Mouse (Mus musculus): ENCODE measurements around the gene Pex6. TPM values are rescaled to one million over a fixed set of nuclear protein-coding genes. Genes with fewer than 3 reads are reported as not detected.

Gene Pex6
- polyA plus RNA-seq, 1 experiment from 2014 or later = 17.1 TPM

DNA sequence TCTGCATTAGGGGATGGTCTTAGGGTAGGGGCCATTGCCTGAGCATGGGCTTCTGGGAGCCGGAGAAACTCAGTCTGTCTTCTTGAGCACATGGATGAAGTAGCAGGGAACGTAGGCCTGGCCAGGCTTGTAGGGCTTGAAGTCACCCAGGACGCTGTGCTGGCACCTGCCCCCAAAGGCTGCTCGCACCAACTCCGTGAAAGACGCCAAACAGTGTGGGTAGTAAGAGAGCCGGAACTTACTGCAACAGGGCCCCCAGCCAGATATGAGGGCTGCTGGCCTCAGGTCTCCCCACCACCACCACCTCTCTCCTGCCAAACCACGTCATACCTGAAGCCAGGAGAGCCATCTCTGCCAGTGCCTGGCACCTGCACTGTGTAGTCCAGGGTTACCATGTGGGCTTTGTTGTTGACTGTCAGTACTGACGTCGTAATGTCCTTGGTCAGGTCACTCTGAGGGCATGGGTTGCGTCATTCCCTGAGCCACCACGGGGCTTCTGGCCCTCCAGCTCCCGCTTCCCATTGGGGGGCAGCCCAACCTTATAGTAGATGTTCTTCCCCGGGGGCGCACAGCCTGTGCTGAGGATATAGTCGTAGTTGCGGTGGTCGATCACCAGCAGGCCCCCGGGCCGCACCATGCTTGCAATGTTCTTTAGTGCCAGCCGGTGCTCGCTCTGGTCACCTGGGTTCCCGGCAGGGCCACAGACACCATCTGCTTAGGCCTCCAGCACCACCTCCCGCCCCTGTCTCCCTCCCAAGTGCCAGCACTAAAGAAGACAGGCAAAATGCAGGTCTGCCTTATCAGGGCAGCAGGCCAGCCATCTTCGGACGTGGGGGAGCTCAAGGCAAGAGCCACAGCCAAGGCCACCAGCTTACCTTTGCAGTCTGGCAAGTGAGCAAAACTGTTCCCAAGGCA is 14.7 kb downstream of the Pex6 start:
- peaks cover 14% of the 10 kb centered on the region for H3K36me3 ChIP-seq (ENCODE audit: control insufficient read depth, insufficient read depth, low read length)

DNA sequence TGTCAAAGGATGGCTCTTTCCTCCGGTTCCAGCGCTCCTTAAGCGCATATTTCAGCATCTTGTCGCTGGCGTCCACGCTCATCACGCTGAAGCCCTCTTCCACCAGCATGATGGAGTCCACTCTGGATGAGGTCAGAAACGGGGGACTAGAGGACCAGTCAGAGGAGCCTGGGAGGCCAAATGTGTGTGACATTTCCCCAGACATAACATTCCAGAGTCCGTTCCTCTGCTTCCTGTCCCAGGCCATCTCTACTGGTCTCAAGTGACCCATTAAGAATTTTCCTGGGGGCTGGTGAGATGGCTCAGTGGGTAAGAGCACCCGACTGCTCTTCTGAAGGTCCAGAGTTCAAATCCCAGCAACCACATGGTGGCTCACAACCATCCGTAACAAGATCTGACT is 16.0 kb downstream of the Pex6 start:
- Histone ChIP-seq H3K4me2 (ENCODE audit: low read depth, low read length) (no peak overlapping the region), H3K27me3 (replicated peaks; ENCODE audit: control insufficient read depth, insufficient read depth, low read length) (0 out of 2 replicates have a peak, but pooled peaks cover 5% of the 10 kb centered on the region), H3K9ac (ENCODE audit: low read depth, low read length) (no peak overlapping the region), H3K27ac (ENCODE audit: low read length) (no peak overlapping the region), H3K4me1 (ENCODE audit: control insufficient read depth, insufficient read depth, low read length) (peaks cover 8% of the 10 kb centered on the region), H3K9me3 (ENCODE audit: control insufficient read depth, low read length) (no peaks in the 10 kb centered on the region), H3K4me3 (ENCODE audit: low read length) (no peak overlapping the region), H3K36me3 (ENCODE audit: control insufficient read depth, insufficient read depth, low read length) (peaks cover 10% of the 10 kb centered on the region; the same call in 1 of the 2 replicates)
- whole genome bisulfite sequencing = 90% methylated on average over 11 of the region's 11 CpGs
- ATAC-seq = no peak

More for the DNA sequence above, 14.7 kb downstream of the Pex6 start:
- H3K27me3 ChIP-seq (replicated peaks; ENCODE audit: control insufficient read depth, insufficient read depth, low read length) = 0 out of 2 replicates have a peak, but pooled peaks cover 5% of the 10 kb centered on the region
- peaks cover 8% of the 10 kb centered on the region for H3K4me1 ChIP-seq (ENCODE audit: control insufficient read depth, insufficient read depth, low read length)
- no peaks in the 10 kb centered on the region for H3K9me3 ChIP-seq (ENCODE audit: control insufficient read depth, low read length)
- no peak overlapping the region for H3K4me3 ChIP-seq (ENCODE audit: low read length)
- H3K27ac ChIP-seq (ENCODE audit: low read length) = no peak overlapping the region
- ATAC-seq = no peak
- WGBS = 91% methylated on average over 26 of the region's 26 CpGs
- no peak overlapping the region for H3K4me2 ChIP-seq (ENCODE audit: low read depth, low read length)
- H3K9ac ChIP-seq (ENCODE audit: low read depth, low read length) = no peak overlapping the region

DNA sequence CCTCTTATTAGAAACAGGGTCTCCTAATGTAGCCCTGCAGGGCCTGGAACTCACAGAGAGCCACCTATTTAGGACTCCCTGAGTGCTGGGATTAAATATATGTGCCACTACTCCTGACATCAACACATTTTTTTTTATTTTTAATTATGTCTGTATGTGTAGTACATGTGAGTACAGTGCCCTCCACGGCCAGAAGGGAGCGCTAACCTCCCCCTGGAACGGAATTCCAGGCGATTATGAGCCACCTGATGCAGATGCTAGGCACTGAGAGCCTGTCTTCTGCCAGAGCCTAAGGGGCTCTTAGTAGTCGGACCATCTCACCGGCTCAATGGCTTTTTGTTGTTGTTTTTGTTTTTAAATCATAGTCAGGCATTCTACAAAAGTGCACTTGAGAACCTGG is 16.8 kb downstream of the Pex6 start:
- peaks cover 8% of the 10 kb centered on the region for H3K4me1 ChIP-seq (ENCODE audit: control insufficient read depth, insufficient read depth, low read length)
- H3K27ac ChIP-seq (ENCODE audit: low read length) = no peak overlapping the region
- no peak overlapping the region for H3K9ac ChIP-seq (ENCODE audit: low read depth, low read length)
- H3K27me3 ChIP-seq (replicated peaks; ENCODE audit: control insufficient read depth, insufficient read depth, low read length) = 0 out of 2 replicates have a peak, but pooled peaks cover 5% of the 10 kb centered on the region
- ATAC-seq = no peak
- H3K4me2 ChIP-seq (ENCODE audit: low read depth, low read length) = no peak overlapping the region
- peaks cover 8% of the 10 kb centered on the region; the same call in 1 of the 2 replicates for H3K36me3 ChIP-seq (ENCODE audit: control insufficient read depth, insufficient read depth, low read length)
- WGBS = 47% methylated on average over 6 of the region's 6 CpGs
- H3K4me3 ChIP-seq (ENCODE audit: low read length) = no peak overlapping the region
- no peaks in the 10 kb centered on the region for H3K9me3 ChIP-seq (ENCODE audit: control insufficient read depth, low read length)

DNA sequence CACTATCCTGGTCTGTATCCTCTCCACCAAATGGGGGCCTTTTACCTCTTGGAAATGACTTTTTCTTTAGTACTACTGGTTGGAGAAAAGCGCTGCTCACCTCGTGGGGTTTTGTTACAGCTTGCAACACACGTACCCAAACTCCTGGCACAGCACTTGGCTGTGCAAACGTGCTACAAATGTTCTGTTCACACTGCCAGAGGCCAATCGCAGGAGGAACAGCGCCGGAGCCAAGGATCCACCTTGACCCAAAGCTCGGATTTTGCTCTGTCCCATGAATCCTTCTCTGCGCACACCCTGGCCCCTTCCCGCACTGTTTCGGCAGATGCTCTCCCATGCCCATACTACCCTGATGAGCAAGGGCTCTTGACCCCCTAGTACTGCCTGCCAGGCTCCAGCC is 17.2 kb downstream of the Pex6 start:
- ATAC-seq = no peak
- peak overlapping the region; percentile 60 for H3K9ac ChIP-seq (ENCODE audit: low read depth, low read length)

DNA sequence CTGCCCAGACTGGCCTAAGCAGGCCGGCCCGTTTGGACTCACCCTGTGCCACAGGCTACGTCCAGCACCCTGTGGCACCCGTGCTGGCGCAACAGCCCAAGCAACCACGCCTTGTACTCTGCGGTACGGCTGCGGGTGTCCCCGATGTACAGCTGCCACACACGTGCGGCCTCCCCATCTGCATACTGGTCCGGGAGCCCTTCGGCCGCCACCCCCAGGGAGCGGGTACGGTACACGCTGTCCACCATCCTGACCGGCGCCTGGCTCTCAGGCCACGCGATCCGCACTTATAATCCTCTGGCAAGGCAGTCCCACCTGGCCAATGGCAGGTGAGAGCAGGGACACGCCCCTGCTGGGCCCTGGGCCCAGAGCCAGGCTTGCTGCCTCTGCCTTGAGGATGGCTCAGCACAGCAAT is 17.6 kb downstream of the Pex6 start, which contains the start of gene Gnmt:
Gene Gnmt, minus strand, starts transcription at position 265 of the 415 bp plus-strand sequence.
- 14% methylated on average over 24 of the region's 24 CpGs for WGBS
- peaks cover 8% of the 10 kb centered on the region for H3K4me1 ChIP-seq (ENCODE audit: control insufficient read depth, insufficient read depth, low read length)
- H3K36me3 ChIP-seq (ENCODE audit: control insufficient read depth, insufficient read depth, low read length) = peaks cover under 1% of the 10 kb centered on the region; the same call in 1 of the 2 replicates
- H3K9ac ChIP-seq (ENCODE audit: low read depth, low read length) = peak within 1 kb of the TSS; percentile 60
- no peak within 1 kb of the TSS for H3K27ac ChIP-seq (ENCODE audit: low read length)
- ATAC-seq = peak; percentile 86
- H3K27me3 ChIP-seq (replicated peaks; ENCODE audit: control insufficient read depth, insufficient read depth, low read length) = 0 out of 2 replicates have a peak, but pooled peaks cover 5% of the 10 kb centered on the region
- H3K4me2 ChIP-seq (ENCODE audit: low read depth, low read length) = peak within 1 kb of the TSS; percentile 63
- H3K4me3 ChIP-seq (ENCODE audit: low read length) = peak within 1 kb of the TSS; percentile 42
- no peaks in the 10 kb centered on the region for H3K9me3 ChIP-seq (ENCODE audit: control insufficient read depth, low read length)

More for the DNA sequence above, 17.2 kb downstream of the Pex6 start:
- peak overlapping the region; percentile 63 for H3K4me2 ChIP-seq (ENCODE audit: low read depth, low read length)
- WGBS = 48% methylated on average over 11 of the region's 11 CpGs
- H3K27ac ChIP-seq (ENCODE audit: low read length) = no peak overlapping the region
- no peaks in the 10 kb centered on the region for H3K9me3 ChIP-seq (ENCODE audit: control insufficient read depth, low read length)
- H3K27me3 ChIP-seq (replicated peaks; ENCODE audit: control insufficient read depth, insufficient read depth, low read length) = 0 out of 2 replicates have a peak, but pooled peaks cover 5% of the 10 kb centered on the region
- H3K4me1 ChIP-seq (ENCODE audit: control insufficient read depth, insufficient read depth, low read length) = peaks cover 8% of the 10 kb centered on the region
- H3K4me3 ChIP-seq (ENCODE audit: low read length) = peak overlapping the region; percentile 42
- H3K36me3 ChIP-seq (ENCODE audit: control insufficient read depth, insufficient read depth, low read length) = peaks cover 5% of the 10 kb centered on the region; the same call in 1 of the 2 replicates

DNA sequence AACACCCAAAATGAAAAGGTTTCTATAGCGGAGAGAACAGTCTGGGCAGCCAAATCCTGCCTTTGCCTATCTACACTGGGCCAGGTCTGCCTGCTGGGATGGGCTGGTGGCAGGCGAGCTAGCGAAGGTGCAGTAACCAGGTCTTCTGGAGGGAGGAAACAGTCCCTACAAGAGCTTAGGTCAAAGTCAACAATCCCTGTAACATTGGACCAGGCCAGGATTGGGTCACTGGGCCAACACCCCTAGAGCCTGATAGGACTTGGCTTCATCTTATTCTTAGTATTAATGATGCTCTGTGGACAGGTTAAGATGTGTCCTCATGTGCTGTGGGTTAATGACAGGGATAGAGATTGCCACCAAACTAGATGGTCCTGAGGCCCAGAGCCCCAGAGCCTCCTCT is 22.8 kb downstream of the Pex6 start:
- peaks cover 7% of the 10 kb centered on the region; the same call in 1 of the 2 replicates for H3K4me1 ChIP-seq (ENCODE audit: control insufficient read depth, insufficient read depth, low read length)
- WGBS = 93% methylated on average over 3 of the region's 3 CpGs
- 0 out of 2 replicates have a peak, but pooled peaks have one; percentile 10 for ATAC-seq
- H3K4me3 ChIP-seq (ENCODE audit: low read length) = no peak overlapping the region
- no peak overlapping the region for H3K9ac ChIP-seq (ENCODE audit: low read depth, low read length)
- 0 out of 2 replicates have a peak, but pooled peaks cover 7% of the 10 kb centered on the region for H3K36me3 ChIP-seq (ENCODE audit: control insufficient read depth, insufficient read depth, low read length)
- H3K4me2 ChIP-seq (ENCODE audit: low read depth, low read length) = no peak overlapping the region
- H3K27ac ChIP-seq (ENCODE audit: low read length) = no peak overlapping the region
- 0 out of 2 replicates have a peak, but pooled peaks cover under 1% of the 10 kb centered on the region for H3K27me3 ChIP-seq (replicated peaks; ENCODE audit: control insufficient read depth, insufficient read depth, low read length)
- no peaks in the 10 kb centered on the region for H3K9me3 ChIP-seq (ENCODE audit: control insufficient read depth, low read length)

DNA sequence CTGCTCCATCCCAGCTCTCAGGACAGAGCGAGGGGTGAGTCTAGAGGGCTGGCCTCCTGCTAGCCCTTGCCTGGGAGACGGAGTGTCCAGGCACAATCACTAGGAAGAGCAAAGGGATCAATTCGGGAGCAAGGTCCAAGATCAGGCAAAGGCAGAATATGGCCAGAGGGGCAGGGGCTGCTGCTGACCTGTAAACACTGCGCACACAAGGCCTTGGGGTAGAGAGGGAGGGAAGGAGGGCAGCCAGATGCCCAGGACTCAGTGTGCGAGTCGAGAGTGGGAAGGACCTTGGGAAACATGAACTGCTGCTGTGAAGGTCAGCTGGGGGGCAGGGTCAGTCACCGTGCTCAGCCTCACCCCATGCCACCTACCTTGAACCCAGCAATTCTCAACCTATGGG is 24.0 kb downstream of the Pex6 start:
- ATAC-seq = peak; percentile 31; the same call in 1 of the 2 replicates
- no peaks in the 10 kb centered on the region for H3K9me3 ChIP-seq (ENCODE audit: control insufficient read depth, low read length)
- WGBS = 84% methylated on average over 7 of the region's 7 CpGs

DNA sequence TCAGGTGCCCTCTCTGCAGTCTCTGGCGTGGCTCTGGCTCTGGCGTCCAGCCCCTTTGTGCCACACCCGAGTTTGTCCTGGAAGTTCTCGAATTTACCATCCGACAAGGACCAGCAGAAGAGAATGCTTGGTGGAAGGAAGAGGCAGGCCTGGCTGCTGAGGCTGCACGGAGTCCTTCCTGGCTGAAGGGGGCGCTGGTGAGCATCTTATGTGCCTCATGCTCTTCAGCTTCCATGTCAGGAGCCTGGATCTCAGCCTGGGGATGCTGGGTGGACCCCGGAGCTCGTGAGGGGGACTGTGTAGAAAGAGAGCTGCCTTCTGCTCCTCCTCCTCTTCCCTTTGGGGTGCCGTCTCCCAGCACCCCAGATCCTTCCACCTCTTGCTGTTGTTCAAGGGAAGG is 24.9 kb downstream of the Pex6 start:
- H3K9me3 ChIP-seq (ENCODE audit: control insufficient read depth, low read length) = no peaks in the 10 kb centered on the region
- no peaks in the 10 kb centered on the region for H3K27me3 ChIP-seq (replicated peaks; ENCODE audit: control insufficient read depth, insufficient read depth, low read length)
- H3K36me3 ChIP-seq (ENCODE audit: control insufficient read depth, insufficient read depth, low read length) = 0 out of 2 replicates have a peak, but pooled peaks cover 7% of the 10 kb centered on the region
- H3K4me3 ChIP-seq (ENCODE audit: low read length) = no peak overlapping the region
- ATAC-seq = no peak
- no peak overlapping the region for H3K4me2 ChIP-seq (ENCODE audit: low read depth, low read length)
- peaks cover 4% of the 10 kb centered on the region; the same call in 1 of the 2 replicates for H3K4me1 ChIP-seq (ENCODE audit: control insufficient read depth, insufficient read depth, low read length)
- 63% methylated on average over 9 of the region's 10 CpGs for WGBS
- H3K9ac ChIP-seq (ENCODE audit: low read depth, low read length) = no peak overlapping the region
- no peak overlapping the region for H3K27ac ChIP-seq (ENCODE audit: low read length)

More for the DNA sequence above, 24.0 kb downstream of the Pex6 start:
- no peak overlapping the region for H3K9ac ChIP-seq (ENCODE audit: low read depth, low read length)
- H3K27ac ChIP-seq (ENCODE audit: low read length) = no peak overlapping the region
- 0 out of 2 replicates have a peak, but pooled peaks cover 7% of the 10 kb centered on the region for H3K36me3 ChIP-seq (ENCODE audit: control insufficient read depth, insufficient read depth, low read length)
- no peak overlapping the region for H3K4me3 ChIP-seq (ENCODE audit: low read length)
- peaks cover 4% of the 10 kb centered on the region; the same call in 1 of the 2 replicates for H3K4me1 ChIP-seq (ENCODE audit: control insufficient read depth, insufficient read depth, low read length)
- H3K27me3 ChIP-seq (replicated peaks; ENCODE audit: control insufficient read depth, insufficient read depth, low read length) = no peaks in the 10 kb centered on the region
- no peak overlapping the region for H3K4me2 ChIP-seq (ENCODE audit: low read depth, low read length)

DNA sequence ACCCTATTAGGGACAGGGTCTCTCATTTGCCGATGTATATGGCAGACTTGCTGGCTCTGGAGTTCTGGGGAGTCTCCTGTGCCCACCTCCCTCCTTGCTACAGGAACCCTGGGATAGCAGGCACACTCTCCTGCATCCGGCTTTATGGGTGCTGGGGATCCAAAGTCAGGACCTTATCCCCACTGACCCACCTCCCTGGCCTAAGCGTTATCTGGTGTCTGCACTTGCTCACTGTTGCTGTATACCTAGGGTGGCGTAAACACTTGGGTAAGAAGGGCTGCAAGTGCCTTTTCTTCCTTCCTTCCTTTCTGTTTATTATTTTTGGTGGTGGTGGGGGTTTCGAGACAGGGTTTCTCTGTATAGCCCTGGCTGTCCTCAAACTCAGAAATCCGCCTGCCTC is 30.0 kb downstream of the Pex6 start:
- peaks cover 7% of the 10 kb centered on the region; the same call in 1 of the 2 replicates for H3K36me3 ChIP-seq (ENCODE audit: control insufficient read depth, insufficient read depth, low read length)
- no peak for ATAC-seq
- H3K4me3 ChIP-seq (ENCODE audit: low read length) = no peak overlapping the region
- no peaks in the 10 kb centered on the region for H3K4me1 ChIP-seq (ENCODE audit: control insufficient read depth, insufficient read depth, low read length)
- H3K27ac ChIP-seq (ENCODE audit: low read length) = no peak overlapping the region
- no peaks in the 10 kb centered on the region for H3K9me3 ChIP-seq (ENCODE audit: control insufficient read depth, low read length)
- no peaks in the 10 kb centered on the region for H3K27me3 ChIP-seq (replicated peaks; ENCODE audit: control insufficient read depth, insufficient read depth, low read length)
- 89% methylated on average over 6 of the region's 6 CpGs for WGBS
- no peak overlapping the region for H3K4me2 ChIP-seq (ENCODE audit: low read depth, low read length)
- no peak overlapping the region for H3K9ac ChIP-seq (ENCODE audit: low read depth, low read length)

All from intestine, embryonic 16.5 days (tissue).